Mouse (Mus musculus) midbrain, embryonic 11.5 days (tissue): ENCODE results near the gene Vmn1r233. TPM values are rescaled to one million over a fixed set of nuclear protein-coding genes. Genes with fewer than 3 reads are reported as not detected.
A peak's percentile ranks its signal among the peaks of the same experiment; 100 is the strongest.

Experiments used
- ATAC-seq: fragments of 200-750 bp; cut with Nextera tagmentation; 2 replicates; pipeline ENCODE4 v1.8.0; 2017; ENCODE audit warnings: moderate TSS enrichment, moderate library complexity; ENCODE audit not compliant: low FRiP score
- DNase-seq: peaks from one replicate; pipeline ENCODE4 v3.0.0; 2015; ENCODE audit warnings: low spot score; ENCODE audit errors: missing footprints
- H3K27ac ChIP-seq: fragments of 300-500 bp; sonication (generic); 2 replicates; pipeline ENCODE4 v1.5.1; 2014; ENCODE audit warnings: low read depth, low read length
- H3K27me3 ChIP-seq: fragments of 300-500 bp; sonication (generic); 2 replicates; pipeline ENCODE4 v1.6.1; 2014; ENCODE audit warnings: mild to moderate bottlenecking, low read length, moderate library complexity, mixed read lengths; ENCODE audit not compliant: control insufficient read depth, insufficient read depth
- H3K36me3 ChIP-seq: fragments of 300-500 bp; sonication (generic); 2 replicates; pipeline ENCODE4 v1.6.1; 2014; ENCODE audit warnings: mild to moderate bottlenecking, low read length, moderate library complexity, mixed read lengths; ENCODE audit not compliant: control insufficient read depth, insufficient read depth
- H3K4me1 ChIP-seq: fragments of 300-500 bp; sonication (generic); 2 replicates; pipeline ENCODE4 v1.6.1; 2014; ENCODE audit warnings: low read length; ENCODE audit not compliant: control insufficient read depth, insufficient read depth
- H3K4me2 ChIP-seq: fragments of 300-500 bp; sonication (generic); 2 replicates; pipeline ENCODE4 v1.6.1; 2014; ENCODE audit warnings: mild to moderate bottlenecking, moderate library complexity
- H3K4me3 ChIP-seq: fragments of 300-500 bp; sonication (generic); 2 replicates; pipeline ENCODE4 v1.5.1; 2014; ENCODE audit warnings: low read depth, low read length
- H3K9ac ChIP-seq: fragments of 300-500 bp; sonication (generic); 2 replicates; pipeline ENCODE4 v1.6.1; 2014; ENCODE audit warnings: low read length
- H3K9me3 ChIP-seq: fragments of 300-500 bp; sonication (generic); 2 replicates; pipeline ENCODE4 v1.6.1; 2016; ENCODE audit warnings: low read length; ENCODE audit not compliant: control insufficient read depth
- WGBS: fragments of 180-500 bp; shearing (Covaris S2); extraction: QIAGEN DNeasy Blood & Tissue Kit; methylation state at CpG from one replicate; pipeline ENCODE4 v1.1.7; 2014; 5-methylcytosine and 5-hydroxymethylcytosine counted together
- polyA plus RNA-seq: library from polyadenylated mRNA; unstranded; fragments of >200 nt; fragmentation: Nextera tagmentation; extraction: Ambion mirVana; gene quantifications from 2 replicates; pipeline ENCODE4 v1.2.1, GENCODE M21; 2014

Gene Vmn1r233
- polyA plus RNA-seq, 1 experiment from 2014 or later, result not detected

GRCm38 (mm10) chr17:20946026-20946565, 50.2 kb downstream of the Vmn1r233 start:
- no peaks in the 10 kb centered on the region for H3K27me3 ChIP-seq
- H3K4me3 ChIP-seq, result peak overlapping the region; percentile 78
- no peaks in the 10 kb centered on the region; the same call in 1 of the 2 replicates for H3K36me3 ChIP-seq
- no peak for ATAC-seq
- peak; percentile 90 for DNase-seq
- no peaks in the 10 kb centered on the region for H3K9me3 ChIP-seq
- peak overlapping the region; percentile 95 for H3K27ac ChIP-seq
- under 1% methylated on average over 13 of the region's 13 CpGs for WGBS
- H3K9ac ChIP-seq, result peak overlapping the region; percentile 91
- peaks cover 19% of the 10 kb centered on the region for H3K4me1 ChIP-seq
- peak overlapping the region; percentile 78 for H3K4me2 ChIP-seq

GRCm38 (mm10) chr17:20944985-20945891, 51.0 kb downstream of the Vmn1r233 start, which contains the start of gene Ppp2r1a:
TSS of gene Ppp2r1a (plus strand) at chr17:20945311.
- DNase-seq (peak; percentile 99), ATAC-seq (peak; percentile 98)
- H3K27me3 ChIP-seq, result no peaks in the 10 kb centered on the region
- H3K4me1 ChIP-seq, result peaks cover 19% of the 10 kb centered on the region
- under 1% methylated on average over 69 of the region's 69 CpGs for WGBS
- H3K4me3 ChIP-seq, result peak within 1 kb of the TSS; percentile 78
- peak within 1 kb of the TSS; percentile 78 for H3K4me2 ChIP-seq
- H3K27ac ChIP-seq, result peak within 1 kb of the TSS; percentile 95
- peak within 1 kb of the TSS; percentile 91 for H3K9ac ChIP-seq
- no peaks in the 10 kb centered on the region for H3K9me3 ChIP-seq
- no peaks in the 10 kb centered on the region for H3K36me3 ChIP-seq

GRCm38 (mm10) chr17:20944226-20944625, 52.0 kb downstream of the Vmn1r233 start:
- Histone ChIP-seq H3K4me3 (peak overlapping the region; percentile 78), H3K9me3 (no peaks in the 10 kb centered on the region), H3K27me3 (no peaks in the 10 kb centered on the region), H3K4me1 (peaks cover 19% of the 10 kb centered on the region), H3K9ac (peak overlapping the region; percentile 73), H3K36me3 (no peaks in the 10 kb centered on the region), H3K4me2 (peak overlapping the region; percentile 59), H3K27ac (peak overlapping the region; percentile 72)
- ATAC-seq (no peak), DNase-seq (no peak)
- 63% methylated on average over 3 of the region's 3 CpGs for WGBS

Other genes with a start within 250 kb of the Vmn1r233 start
- not detected in 2 replicates for gene Vmn1r228, start 210.3 kb downstream of the Vmn1r233 start, polyA plus RNA-seq
- gene Vmn1r229, start 184.9 kb downstream of the Vmn1r233 start, polyA plus RNA-seq, result 0.01 TPM in 1 of 2 replicates, not detected in the other
- gene Vmn1r230, start 156.0 kb downstream of the Vmn1r233 start, polyA plus RNA-seq, result not detected in 2 replicates
- not detected in 2 replicates for gene Vmn1r231, start 91.4 kb downstream of the Vmn1r233 start, polyA plus RNA-seq
- not detected in 2 replicates for gene Vmn1r232, start 76.8 kb downstream of the Vmn1r233 start, polyA plus RNA-seq
- 542 and 558 TPM in 2 replicates for gene Ppp2r1a, start 51.2 kb downstream of the Vmn1r233 start, polyA plus RNA-seq
- gene Zfp160, start 12.4 kb upstream of the Vmn1r233 start, polyA plus RNA-seq, result 15.9 and 18.5 TPM in 2 replicates
- not detected in 2 replicates for gene Vmn1r234, start 229.6 kb upstream of the Vmn1r233 start, polyA plus RNA-seq